Comparison of ENCODE assay signal across 20 mouse cellular contexts in genomic region chr3:83938871-83939270, GRCm38 (mm10).
A peak's percentile ranks its signal among the peaks of the same experiment; 100 is the strongest.
DNase-seq lines count a peak whose midpoint lies in the region; ATAC-seq and TF ChIP-seq lines count a peak whose summit lies in the region.
"Had no signal": no experiment of that assay in that cellular context is flagged by ENCODE, and none has a peak within 500 bp of the region (broad histone marks: within the 10 kb centered on the region; RNA-seq: fewer than 3 reads in every experiment).

No protein-coding gene starts in this region.

- H3K9me3 ChIP-seq in ES-Bruce4 (replicated peaks; ENCODE audit: control insufficient read depth, insufficient read depth, low read length, poor library complexity, severe bottlenecking) (no peaks in the 10 kb centered on the region), ES-E14 (ENCODE audit: control insufficient read depth, insufficient read depth, low read depth, low read length) (no peaks in the 10 kb centered on the region)
- H3K9me3 ChIP-seq in liver, postnatal 0 days (ENCODE audit: low read length), result no peaks in the 10 kb centered on the region
- H3K9me3 ChIP-seq: embryonic facial prominence, embryonic 12.5 days; forebrain, embryonic 10.5 days; heart, embryonic 15.5 days; hindbrain, embryonic 10.5 days; megakaryocyte, embryonic 14.5 days; midbrain, embryonic 15.5 days had no signal

- no peak for ATAC-seq in liver, postnatal 0 days
- ATAC-seq: midbrain, embryonic 15.5 days had no signal

- in situ Hi-C loops in ES-E14 (cut with MboI; ENCODE audit: low sequenced_read_pairs in 2 of 2, unreplicated experiment in 2 of 2), result no loop called here

- no peak for TF ChIP-seq EP300 in ES-Bruce4 (IDR thresholded peaks at IDR 0.05; ENCODE audit: insufficient read depth, low read depth, low read length)
- no peak for TF ChIP-seq EP300 in liver, postnatal 0 days (IDR thresholded peaks at IDR 0.05; ENCODE audit: low read depth)

- H3K36me3 ChIP-seq in kidney, adult 2 months (ENCODE audit: control insufficient read depth, insufficient read depth, low read length), result no peaks in the 10 kb centered on the region
- H3K36me3 ChIP-seq in ES-Bruce4 (ENCODE audit: control insufficient read depth, insufficient read depth, low read length, poor library complexity, severe bottlenecking), result peaks cover 8% of the 10 kb centered on the region
- peaks cover 16% of the 10 kb centered on the region; the same call in 1 of the 2 replicates for H3K36me3 ChIP-seq in ES-E14 (ENCODE audit: control insufficient read depth, insufficient read depth, low read length, poor library complexity, severe bottlenecking)
- peaks cover 71% of the 10 kb centered on the region for H3K36me3 ChIP-seq in liver, postnatal 0 days (replicated peaks; ENCODE audit: insufficient read depth, low read length)

- DNase-seq in kidney, adult 2 months, result peak; percentile 12
- DNase-seq in kidney, adult 18-20 months, result no peak
- peak; percentile 40 for DNase-seq in ES-E14 (ENCODE audit: low read depth, low spot score)
- peak; percentile 23 for DNase-seq in kidney, postnatal 10 days
- no peak for DNase-seq in liver, postnatal 0 days
- DNase-seq in spleen, adult 18-20 months, result no peak
- DNase-seq: adrenal gland, postnatal 10 days; cerebellum, adult 11-12 months; cerebellum, postnatal 36 days; layer of hippocampus, postnatal 36 days; left cerebral cortex, postnatal 4 days; lung, postnatal 14 days; retina, postnatal 1 day had no signal

- no peak for TF ChIP-seq CTCF in kidney, adult 2 months (conservative IDR thresholded peaks at IDR 0.05; ENCODE audit: insufficient read depth, insufficient read length, low read depth, low read length)
- TF ChIP-seq CTCF in ES-Bruce4 (IDR thresholded peaks at IDR 0.05; ENCODE audit: low read depth, low read length), result no peak
- no peak for TF ChIP-seq CTCF in liver, postnatal 0 days (IDR thresholded peaks at IDR 0.05; ENCODE audit: low read depth)

- H3K4me1 ChIP-seq in kidney, adult 2 months (ENCODE audit: control insufficient read depth, insufficient read depth, low read length), result no peaks in the 10 kb centered on the region; the same call in 1 of the 2 replicates
- no peaks in the 10 kb centered on the region for H3K4me1 ChIP-seq in ES-Bruce4 (ENCODE audit: control insufficient read depth, insufficient read depth, low read length)
- H3K4me1 ChIP-seq in ES-E14 (ENCODE audit: control insufficient read depth in 2 of 2, insufficient read depth in 2 of 2, low read length in 2 of 2, poor library complexity in 1 of 2), result peaks cover 0 to 9% of the 10 kb centered on the region in 2 experiments; a peak in 1 of 4 replicates
- H3K4me1 ChIP-seq in liver, postnatal 0 days (ENCODE audit: insufficient read depth), result no peaks in the 10 kb centered on the region
- H3K4me1 ChIP-seq: embryonic facial prominence, embryonic 12.5 days; heart, embryonic 15.5 days had no signal

- TF ChIP-seq POLR2A in kidney, adult 2 months (IDR thresholded peaks at IDR 0.05; ENCODE audit: low read depth, low read length), result no peak
- no peak for TF ChIP-seq POLR2A in ES-Bruce4 (IDR thresholded peaks at IDR 0.05; ENCODE audit: insufficient read depth, low read length)

- no peak overlapping the region for H3K27ac ChIP-seq in kidney, adult 2 months (ENCODE audit: insufficient read depth, low read depth, low read length)
- peak overlapping the region; percentile 14; the same call in 1 of the 2 replicates for H3K27ac ChIP-seq in ES-Bruce4 (ENCODE audit: insufficient read depth, low read length)
- H3K27ac ChIP-seq in ES-E14 (ENCODE audit: insufficient read depth, low read depth, low read length, poor library complexity, severe bottlenecking), result no peak overlapping the region
- H3K27ac ChIP-seq in liver, postnatal 0 days (ENCODE audit: low read depth), result no peak overlapping the region
- H3K27ac ChIP-seq: embryonic facial prominence, embryonic 12.5 days; forebrain, embryonic 10.5 days; heart, embryonic 15.5 days; hindbrain, embryonic 10.5 days; midbrain, embryonic 15.5 days had no signal

- H3K9ac ChIP-seq in ES-Bruce4 (ENCODE audit: low read depth, poor library complexity, severe bottlenecking), result no peak overlapping the region
- H3K9ac ChIP-seq in ES-E14 (ENCODE audit: insufficient read depth, low read depth, low read length, poor library complexity, severe bottlenecking), result no peak overlapping the region
- H3K9ac ChIP-seq in liver, postnatal 0 days (replicated peaks), result no peak overlapping the region
- H3K9ac ChIP-seq: embryonic facial prominence, embryonic 12.5 days; heart, embryonic 15.5 days; midbrain, embryonic 15.5 days had no signal

- no peaks in the 10 kb centered on the region for H3K27me3 ChIP-seq in kidney, adult 2 months (replicated peaks; ENCODE audit: control insufficient read depth, insufficient read depth, low read length)
- no peaks in the 10 kb centered on the region for H3K27me3 ChIP-seq in ES-Bruce4 (ENCODE audit: control insufficient read depth, insufficient read depth, low read length, poor library complexity, severe bottlenecking)
- H3K27me3 ChIP-seq in liver, postnatal 0 days (ENCODE audit: insufficient read depth, low read length), result no peaks in the 10 kb centered on the region
- H3K27me3 ChIP-seq: embryonic facial prominence, embryonic 12.5 days; heart, embryonic 15.5 days; megakaryocyte, embryonic 14.5 days; midbrain, embryonic 15.5 days had no signal

- no peak overlapping the region for H3K4me2 ChIP-seq in liver, postnatal 0 days (ENCODE audit: low read depth, low read length)
- H3K4me2 ChIP-seq: embryonic facial prominence, embryonic 12.5 days; heart, embryonic 15.5 days; midbrain, embryonic 15.5 days had no signal

- no peak overlapping the region for H3K4me3 ChIP-seq in kidney, adult 2 months (ENCODE audit: insufficient read depth, low read depth, low read length)
- H3K4me3 ChIP-seq in ES-Bruce4 (ENCODE audit: low read depth, low read length) (no peak overlapping the region), ES-E14 (ENCODE audit: insufficient read depth in 1 of 2, low read depth in 1 of 2, low read length in 2 of 2, poor library complexity in 1 of 2, severe bottlenecking in 1 of 2) (no peak overlapping the region)
- no peak overlapping the region for H3K4me3 ChIP-seq in liver, postnatal 0 days (ENCODE audit: low read depth, low read length)
- H3K4me3 ChIP-seq: embryonic facial prominence, embryonic 12.5 days; forebrain, embryonic 10.5 days; heart, embryonic 15.5 days; hindbrain, embryonic 10.5 days; megakaryocyte, embryonic 14.5 days; midbrain, embryonic 15.5 days had no signal

- 64% methylated on average over 5 of the region's 5 CpGs for WGBS in kidney, adult 2 months
- WGBS in liver, postnatal 0 days (ENCODE audit: insufficient replicate concordance), result 81% methylated on average over 5 of the region's 5 CpGs

TF ChIP-seq in ES-E14, 5 proteins besides CTCF, POLR2A, EP300 and RAD21:
- no peak for TF ChIP-seq HCFC1 (IDR thresholded peaks at IDR 0.05; ENCODE audit: borderline replicate concordance, insufficient read depth, low read length)
- no peak for TF ChIP-seq MAFK (IDR thresholded peaks at IDR 0.05; ENCODE audit: insufficient read depth, low read depth, low read length)
- no peak for TF ChIP-seq CHD2 (IDR thresholded peaks at IDR 0.05; ENCODE audit: low read depth, low read length)
- no peak for TF ChIP-seq ZNF384 (IDR thresholded peaks at IDR 0.05; ENCODE audit: low read depth, low read length)

Comparison
In these comparisons a context has a peak if more than half of its experiments do, and no peak if none do; other contexts are left out.
1. DNase-seq: peak in kidney, adult 2 months (single experiment), ES-E14 (single experiment) and kidney, postnatal 10 days (single experiment); none in kidney, adult 18-20 months (single experiment), liver, postnatal 0 days (single experiment) and spleen, adult 18-20 months (0 of 2).